Mouse (Mus musculus): ENCODE data around the gene 9930021J03Rik. TPM values are rescaled to one million over a fixed set of nuclear protein-coding genes. Genes with fewer than 3 reads are reported as not detected.

The 9930021J03Rik gene
- total RNA-seq (2014; rRNA removed) (8.8 and 9.7 TPM in 2 replicates), polyA plus RNA-seq (2012; rRNA removed) (3.2 and 4.3 TPM in 2 replicates)

- peak; percentile 60 for TF ChIP-seq POLR2A (IDR thresholded peaks at IDR 0.05; ENCODE audit: extremely low read depth, insufficient read depth, low read length)
- TF ChIP-seq CTCF (IDR thresholded peaks at IDR 0.05; ENCODE audit: low read depth, low read length): no peak
- no peaks in the 10 kb centered on the region for H3K27me3 ChIP-seq (ENCODE audit: control insufficient read depth, insufficient read depth, low read length)
- peak; percentile 93 for DNase-seq (ENCODE audit: extremely low read depth, low read depth, low spot score)
- under 1% methylated on average over 59 of the region's 95 CpGs for WGBS
- peaks cover 17% of the 10 kb centered on the region; the same call in 1 of the 2 replicates for H3K79me2 ChIP-seq (ENCODE audit: control insufficient read depth, insufficient read depth, low read length)
- peak within 1 kb of the TSS; percentile 95 for H3K9ac ChIP-seq (ENCODE audit: low read depth, low read length)
- no peaks in the 10 kb centered on the region; the same call in 1 of the 2 replicates for H3K4me1 ChIP-seq (ENCODE audit: control insufficient read depth, insufficient read depth, low read length)
- peaks cover 6% of the 10 kb centered on the region; the same call in 1 of the 2 replicates for H3K36me3 ChIP-seq (ENCODE audit: control insufficient read depth, insufficient read depth, low read length)
- peak within 1 kb of the TSS; percentile 79 for H3K27ac ChIP-seq (replicated peaks; ENCODE audit: insufficient read depth, low read depth, low read length)
- peak within 1 kb of the TSS; percentile 73 for H3K4me3 ChIP-seq (ENCODE audit: insufficient read depth, low read depth, low read length)
Observed at GRCm38 (mm10) chr19:29805917-29806785, at the start of gene 9930021J03Rik. TSS of gene 9930021J03Rik (minus strand) at chr19:29805989.

GRCm38 (mm10) chr19:29853711-29854110, 47.9 kb upstream of the 9930021J03Rik start:
- H3K4me1 ChIP-seq (ENCODE audit: control insufficient read depth, insufficient read depth, low read length): peaks cover 2% of the 10 kb centered on the region; the same call in 1 of the 2 replicates
- 65% methylated on average over 5 of the region's 5 CpGs for WGBS

GRCm38 (mm10) chr19:29851036-29851690, 45.4 kb upstream of the 9930021J03Rik start:
- WGBS: 82% methylated on average over 12 of the region's 12 CpGs
- Histone ChIP-seq H3K27me3 (ENCODE audit: control insufficient read depth, insufficient read depth, low read length) (no peaks in the 10 kb centered on the region), H3K36me3 (ENCODE audit: control insufficient read depth, insufficient read depth, low read length) (no peaks in the 10 kb centered on the region), H3K9ac (ENCODE audit: low read depth, low read length) (no peak overlapping the region), H3K4me3 (ENCODE audit: insufficient read depth, low read depth, low read length) (no peak overlapping the region), H3K4me1 (ENCODE audit: control insufficient read depth, insufficient read depth, low read length) (no peaks in the 10 kb centered on the region), H3K79me2 (ENCODE audit: control insufficient read depth, insufficient read depth, low read length) (no peaks in the 10 kb centered on the region), H3K27ac (replicated peaks; ENCODE audit: insufficient read depth, low read depth, low read length) (no peak overlapping the region)
- no peak for TF ChIP-seq POLR2A (IDR thresholded peaks at IDR 0.05; ENCODE audit: extremely low read depth, insufficient read depth, low read length)
- TF ChIP-seq CTCF (IDR thresholded peaks at IDR 0.05; ENCODE audit: low read depth, low read length): no peak
- DNase-seq (ENCODE audit: extremely low read depth, low read depth, low spot score): no peak

More at GRCm38 (mm10) chr19:29853711-29854110, 47.9 kb upstream of the 9930021J03Rik start:
- Histone ChIP-seq H3K79me2 (ENCODE audit: control insufficient read depth, insufficient read depth, low read length) (no peaks in the 10 kb centered on the region), H3K9ac (ENCODE audit: low read depth, low read length) (no peak overlapping the region), H3K4me3 (ENCODE audit: insufficient read depth, low read depth, low read length) (no peak overlapping the region), H3K27ac (replicated peaks; ENCODE audit: insufficient read depth, low read depth, low read length) (no peak overlapping the region), H3K27me3 (ENCODE audit: control insufficient read depth, insufficient read depth, low read length) (no peaks in the 10 kb centered on the region), H3K36me3 (ENCODE audit: control insufficient read depth, insufficient read depth, low read length) (no peaks in the 10 kb centered on the region)
- TF ChIP-seq POLR2A (IDR thresholded peaks at IDR 0.05; ENCODE audit: extremely low read depth, insufficient read depth, low read length): no peak
- no peak for TF ChIP-seq CTCF (IDR thresholded peaks at IDR 0.05; ENCODE audit: low read depth, low read length)
- DNase-seq (ENCODE audit: extremely low read depth, low read depth, low spot score): no peak

GRCm38 (mm10) chr19:29849924-29850551, 44.2 kb upstream of the 9930021J03Rik start:
- H3K27ac ChIP-seq (replicated peaks; ENCODE audit: insufficient read depth, low read depth, low read length): no peak overlapping the region
- no peak overlapping the region for H3K4me3 ChIP-seq (ENCODE audit: insufficient read depth, low read depth, low read length)
- DNase-seq (ENCODE audit: extremely low read depth, low read depth, low spot score): no peak
- no peaks in the 10 kb centered on the region for H3K4me1 ChIP-seq (ENCODE audit: control insufficient read depth, insufficient read depth, low read length)
- H3K36me3 ChIP-seq (ENCODE audit: control insufficient read depth, insufficient read depth, low read length): no peaks in the 10 kb centered on the region
- H3K79me2 ChIP-seq (ENCODE audit: control insufficient read depth, insufficient read depth, low read length): no peaks in the 10 kb centered on the region
- no peaks in the 10 kb centered on the region for H3K27me3 ChIP-seq (ENCODE audit: control insufficient read depth, insufficient read depth, low read length)
- TF ChIP-seq CTCF (IDR thresholded peaks at IDR 0.05; ENCODE audit: low read depth, low read length): no peak
- 82% methylated on average over 11 of the region's 11 CpGs for WGBS
- no peak overlapping the region for H3K9ac ChIP-seq (ENCODE audit: low read depth, low read length)

GRCm38 (mm10) chr19:29844036-29844661, 38.4 kb upstream of the 9930021J03Rik start:
- H3K27ac ChIP-seq (replicated peaks; ENCODE audit: insufficient read depth, low read depth, low read length): no peak overlapping the region
- TF ChIP-seq POLR2A (IDR thresholded peaks at IDR 0.05; ENCODE audit: extremely low read depth, insufficient read depth, low read length) (no peak), CTCF (IDR thresholded peaks at IDR 0.05; ENCODE audit: low read depth, low read length) (no peak)
- no peaks in the 10 kb centered on the region for H3K36me3 ChIP-seq (ENCODE audit: control insufficient read depth, insufficient read depth, low read length)
- 83% methylated on average over 12 of the region's 12 CpGs for WGBS
- H3K27me3 ChIP-seq (ENCODE audit: control insufficient read depth, insufficient read depth, low read length): no peaks in the 10 kb centered on the region
- H3K4me1 ChIP-seq (ENCODE audit: control insufficient read depth, insufficient read depth, low read length): no peaks in the 10 kb centered on the region; the same call in 1 of the 2 replicates
- H3K79me2 ChIP-seq (ENCODE audit: control insufficient read depth, insufficient read depth, low read length): no peaks in the 10 kb centered on the region
- H3K9ac ChIP-seq (ENCODE audit: low read depth, low read length): no peak overlapping the region
- no peak for DNase-seq (ENCODE audit: extremely low read depth, low read depth, low spot score)
- no peak overlapping the region for H3K4me3 ChIP-seq (ENCODE audit: insufficient read depth, low read depth, low read length)
